Mouse (Mus musculus) hindbrain, embryonic 11.5 days (tissue): ENCODE data around the gene Abhd17b. TPM values are rescaled to one million over a fixed set of nuclear protein-coding genes. Genes with fewer than 3 reads are reported as not detected.

ENCODE experiments used
- ATAC-seq: fragments of 200-750 bp; cut with Nextera tagmentation; 2 replicates; pipeline ENCODE4 v1.8.0; 2017; ENCODE audit warnings: mild to moderate bottlenecking, moderate TSS enrichment, moderate library complexity; ENCODE audit not compliant: low FRiP score
- DNase-seq: peaks from one replicate; pipeline ENCODE4 v3.0.0-alpha.2; 2015; ENCODE audit warnings: low spot score
- H3K27ac ChIP-seq: fragments of 300-500 bp; sonication (generic); 2 replicates; pipeline ENCODE4 v1.5.1; 2014; ENCODE audit warnings: mild to moderate bottlenecking, low read depth, low read length
- H3K27me3 ChIP-seq: fragments of 300-500 bp; sonication (generic); 2 replicates; pipeline ENCODE4 v1.6.1; 2014; ENCODE audit warnings: mild to moderate bottlenecking, low read length, moderate library complexity, mixed read lengths; ENCODE audit not compliant: control insufficient read depth, insufficient read depth
- H3K36me3 ChIP-seq: fragments of 300-500 bp; sonication (generic); 2 replicates; pipeline ENCODE4 v1.6.1; 2014; ENCODE audit warnings: mild to moderate bottlenecking, low read length, moderate library complexity, mixed read lengths; ENCODE audit not compliant: control insufficient read depth, insufficient read depth
- H3K4me1 ChIP-seq: fragments of 300-500 bp; sonication (generic); replicated peaks from 2 replicates; pipeline ENCODE4 v1.6.1; 2014; ENCODE audit warnings: low read length, mixed read lengths; ENCODE audit not compliant: control insufficient read depth, insufficient read depth
- H3K4me2 ChIP-seq: fragments of 300-500 bp; sonication (generic); replicated peaks from 2 replicates; pipeline ENCODE4 v1.6.1; 2014; ENCODE audit warnings: mild to moderate bottlenecking, low read depth, low read length
- H3K4me3 ChIP-seq: fragments of 300-500 bp; sonication (generic); 2 replicates; pipeline ENCODE4 v1.5.1; 2014; ENCODE audit warnings: low read depth, low read length
- H3K9ac ChIP-seq: fragments of 300-500 bp; sonication (generic); 2 replicates; pipeline ENCODE4 v1.6.1; 2014; ENCODE audit warnings: low read depth, low read length
- H3K9me3 ChIP-seq: fragments of 300-500 bp; sonication (generic); 2 replicates; pipeline ENCODE4 v1.6.1; 2016; ENCODE audit warnings: low read length; ENCODE audit not compliant: control insufficient read depth
- WGBS: fragments of 180-500 bp; shearing (Covaris S2); extraction: QIAGEN DNeasy Blood & Tissue Kit; methylation state at CpG from one replicate; pipeline ENCODE4 v1.1.7; 2014; 5-methylcytosine and 5-hydroxymethylcytosine counted together
- polyA plus RNA-seq: library from polyadenylated mRNA; unstranded; fragments of >200 nt; fragmentation: Nextera tagmentation; extraction: Ambion mirVana; gene quantifications from 2 replicates; pipeline ENCODE4 v1.2.1, GENCODE M21; 2014

Abhd17b gene
- polyA plus RNA-seq, 1 experiment from 2014 or later: 44.5 TPM

DNA sequence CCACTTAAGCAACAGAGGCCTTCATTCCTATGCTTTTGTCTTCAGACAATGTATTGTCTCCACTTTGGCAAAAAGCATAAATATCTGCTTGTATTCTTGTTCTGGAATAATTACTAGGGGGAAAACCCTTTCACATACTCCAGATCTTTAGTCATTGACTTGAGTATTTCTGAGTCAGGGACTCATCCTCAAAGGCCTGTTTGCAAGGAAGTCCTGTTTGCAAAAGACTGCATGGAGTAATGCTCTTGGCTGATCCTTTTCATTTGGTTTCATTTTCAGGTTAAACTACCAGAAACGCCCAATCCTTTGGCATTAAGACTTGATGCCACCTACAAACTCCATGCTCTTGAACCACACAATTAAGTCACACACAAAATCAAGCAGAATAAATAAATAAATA lies 9.1 kb upstream of the Abhd17b start:
- H3K27me3 ChIP-seq: no peaks in the 10 kb centered on the region
- WGBS: 88% methylated on average over 1 of the region's 1 CpGs
- H3K9me3 ChIP-seq: no peaks in the 10 kb centered on the region
- H3K4me1 ChIP-seq: no peaks in the 10 kb centered on the region
- no peaks in the 10 kb centered on the region for H3K36me3 ChIP-seq
- ATAC-seq (no peak), DNase-seq (no peak)
- H3K4me3 ChIP-seq: no peak overlapping the region
- H3K4me2 ChIP-seq: no peak overlapping the region
- H3K9ac ChIP-seq: no peak overlapping the region
- H3K27ac ChIP-seq: no peak overlapping the region

DNA sequence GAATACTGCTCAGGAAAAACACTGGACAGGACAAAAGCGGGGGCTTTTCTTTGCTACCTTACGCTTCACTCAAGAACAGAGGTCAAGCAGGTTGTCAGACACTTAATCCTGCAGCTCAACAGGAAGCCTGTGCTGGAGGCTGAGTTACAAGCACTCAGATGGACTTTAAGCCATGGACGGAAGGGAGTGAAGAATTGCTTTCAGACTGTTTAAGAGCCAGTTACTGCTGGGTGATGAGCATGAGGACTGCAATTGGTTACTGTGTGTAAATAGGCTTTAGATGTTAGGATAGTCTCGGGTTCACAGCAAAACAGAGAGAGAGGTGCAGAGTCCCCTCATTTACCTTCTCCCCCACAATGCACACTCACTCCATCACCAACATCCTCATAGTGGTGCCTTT lies 7.7 kb upstream of the Abhd17b start:
- Histone ChIP-seq H3K4me2 (no peak overlapping the region), H3K9me3 (no peaks in the 10 kb centered on the region), H3K27me3 (no peaks in the 10 kb centered on the region), H3K4me1 (no peaks in the 10 kb centered on the region), H3K9ac (no peak overlapping the region), H3K27ac (no peak overlapping the region), H3K4me3 (no peak overlapping the region), H3K36me3 (no peaks in the 10 kb centered on the region)
- DNase-seq (no peak), ATAC-seq (no peak)
- 83% methylated on average over 4 of the region's 4 CpGs for WGBS

- no peak overlapping the region for H3K27ac ChIP-seq
- WGBS: 83% methylated on average over 6 of the region's 6 CpGs
Measured at GRCm38 (mm10) chr19:21646142-21646541, 6.8 kb upstream of the Abhd17b start.

GRCm38 (mm10) chr19:21651664-21652063 lies 1.3 kb upstream of the Abhd17b start:
- no peaks in the 10 kb centered on the region for H3K36me3 ChIP-seq
- peak overlapping the region; percentile 87 for H3K4me3 ChIP-seq
- peak overlapping the region; percentile 76 for H3K9ac ChIP-seq
- no peak for DNase-seq
- H3K27ac ChIP-seq: no peak overlapping the region
- H3K4me1 ChIP-seq: peaks cover 2% of the 10 kb centered on the region; the same call in 1 of the 2 replicates
- WGBS: 59% methylated on average over 6 of the region's 6 CpGs
- ATAC-seq: no peak
- peak overlapping the region; percentile 67 for H3K4me2 ChIP-seq
- H3K27me3 ChIP-seq: no peaks in the 10 kb centered on the region
- no peaks in the 10 kb centered on the region for H3K9me3 ChIP-seq

More at GRCm38 (mm10) chr19:21646142-21646541, 6.8 kb upstream of the Abhd17b start:
- no peak overlapping the region for H3K9ac ChIP-seq
- no peaks in the 10 kb centered on the region for H3K9me3 ChIP-seq
- no peaks in the 10 kb centered on the region for H3K4me1 ChIP-seq
- no peak overlapping the region for H3K4me2 ChIP-seq
- no peak for ATAC-seq
- H3K36me3 ChIP-seq: no peaks in the 10 kb centered on the region
- no peak for DNase-seq
- H3K27me3 ChIP-seq: no peaks in the 10 kb centered on the region
- H3K4me3 ChIP-seq: no peak overlapping the region

DNA sequence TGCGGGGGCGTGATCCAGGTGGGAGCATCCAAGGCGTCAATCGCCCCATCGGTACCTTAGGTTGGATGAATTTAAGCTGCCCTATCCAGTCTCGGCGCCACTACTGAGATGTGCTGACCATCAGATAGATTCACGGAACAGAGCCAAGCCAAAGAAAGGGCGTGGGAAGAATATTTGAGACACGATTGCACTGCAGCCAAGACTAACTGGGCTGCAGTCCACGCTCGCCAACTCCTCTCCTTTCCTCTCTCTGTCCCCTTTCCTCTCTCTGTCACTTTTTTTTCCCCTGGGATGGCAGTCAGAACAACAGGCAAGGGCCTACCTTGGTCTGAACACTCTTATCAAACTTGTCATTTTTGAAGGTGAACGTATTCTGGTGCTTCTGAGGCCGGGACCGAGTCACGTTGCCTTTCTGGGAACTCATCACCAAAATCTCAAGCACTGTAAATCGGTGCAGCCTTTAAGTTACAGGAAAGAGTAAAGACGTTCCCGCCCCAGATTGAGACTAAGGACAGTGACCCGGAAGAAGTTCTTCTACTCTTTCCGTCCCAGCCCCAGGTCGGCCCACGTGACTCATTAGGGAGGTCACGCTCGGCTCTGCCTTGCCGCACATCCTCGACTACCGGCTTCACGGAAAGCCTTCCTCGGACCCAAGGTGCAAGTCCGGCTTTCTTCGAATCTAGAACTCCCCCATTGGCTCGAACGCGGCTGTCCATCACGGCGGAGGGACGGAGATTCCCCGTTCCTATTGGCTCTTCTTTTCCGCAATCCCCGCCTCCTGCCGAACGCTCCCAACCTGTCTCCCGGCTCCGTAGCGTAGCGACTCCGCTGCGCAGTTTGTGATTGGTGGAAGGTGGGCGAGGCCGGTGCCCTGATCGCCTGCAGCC lies 457 bp upstream of the Abhd17b start, which contains the start of gene 1110059E24Rik:
TSS of gene 1110059E24Rik (minus strand) at position 692 of the 887 bp plus-strand sequence.
- Histone ChIP-seq H3K27ac (peak within 1 kb of the TSS; percentile 99), H3K27me3 (no peaks in the 10 kb centered on the region), H3K9me3 (no peaks in the 10 kb centered on the region), H3K9ac (peak within 1 kb of the TSS; percentile 93), H3K4me1 (peaks cover 2% of the 10 kb centered on the region; the same call in 1 of the 2 replicates), H3K4me2 (peak within 1 kb of the TSS; percentile 67), H3K4me3 (peak within 1 kb of the TSS; percentile 87), H3K36me3 (no peaks in the 10 kb centered on the region)
- DNase-seq: peak; percentile 95
- ATAC-seq: peak; percentile 99
- WGBS: 6% methylated on average over 52 of the region's 52 CpGs

DNA sequence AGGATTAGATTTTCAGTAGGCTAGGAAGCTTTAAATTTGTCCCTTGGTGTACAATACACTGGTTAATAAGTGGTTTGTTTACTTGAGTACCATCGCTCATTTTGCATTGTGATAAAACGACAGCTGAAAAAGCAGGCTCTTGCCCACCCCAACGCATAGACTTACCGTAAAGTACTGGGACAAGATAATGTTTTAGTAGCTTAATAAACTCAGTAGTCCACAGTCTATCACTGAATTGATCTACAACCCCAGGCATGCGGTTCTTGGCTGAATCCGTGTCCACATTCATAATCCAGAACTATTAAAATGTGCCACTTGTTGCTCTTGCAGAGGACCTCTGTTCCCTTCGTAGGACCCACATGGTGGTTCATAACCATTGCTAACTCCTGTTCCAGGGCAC lies 1.8 kb downstream of the Abhd17b start:
- peak overlapping the region; percentile 44; the same call in 1 of the 2 replicates for H3K9ac ChIP-seq
- no peaks in the 10 kb centered on the region for H3K36me3 ChIP-seq
- no peak for ATAC-seq
- DNase-seq: no peak
- H3K27me3 ChIP-seq: no peaks in the 10 kb centered on the region
- peak overlapping the region; percentile 87 for H3K4me3 ChIP-seq
- peaks cover 2% of the 10 kb centered on the region; the same call in 1 of the 2 replicates for H3K4me1 ChIP-seq
- no peaks in the 10 kb centered on the region for H3K9me3 ChIP-seq
- 79% methylated on average over 7 of the region's 7 CpGs for WGBS
- no peak overlapping the region for H3K27ac ChIP-seq
- H3K4me2 ChIP-seq: peak overlapping the region; percentile 34

- WGBS: 92% methylated on average over 1 of the region's 1 CpGs
- no peaks in the 10 kb centered on the region for H3K4me1 ChIP-seq
- H3K27me3 ChIP-seq: no peaks in the 10 kb centered on the region
- no peak overlapping the region for H3K27ac ChIP-seq
- DNase-seq (no peak), ATAC-seq (no peak)
- no peaks in the 10 kb centered on the region for H3K36me3 ChIP-seq
- no peak overlapping the region for H3K4me2 ChIP-seq
- no peak overlapping the region for H3K4me3 ChIP-seq
- no peaks in the 10 kb centered on the region for H3K9me3 ChIP-seq
- no peak overlapping the region for H3K9ac ChIP-seq
Measured at GRCm38 (mm10) chr19:21660734-21661133, 7.7 kb downstream of the Abhd17b start.

DNA sequence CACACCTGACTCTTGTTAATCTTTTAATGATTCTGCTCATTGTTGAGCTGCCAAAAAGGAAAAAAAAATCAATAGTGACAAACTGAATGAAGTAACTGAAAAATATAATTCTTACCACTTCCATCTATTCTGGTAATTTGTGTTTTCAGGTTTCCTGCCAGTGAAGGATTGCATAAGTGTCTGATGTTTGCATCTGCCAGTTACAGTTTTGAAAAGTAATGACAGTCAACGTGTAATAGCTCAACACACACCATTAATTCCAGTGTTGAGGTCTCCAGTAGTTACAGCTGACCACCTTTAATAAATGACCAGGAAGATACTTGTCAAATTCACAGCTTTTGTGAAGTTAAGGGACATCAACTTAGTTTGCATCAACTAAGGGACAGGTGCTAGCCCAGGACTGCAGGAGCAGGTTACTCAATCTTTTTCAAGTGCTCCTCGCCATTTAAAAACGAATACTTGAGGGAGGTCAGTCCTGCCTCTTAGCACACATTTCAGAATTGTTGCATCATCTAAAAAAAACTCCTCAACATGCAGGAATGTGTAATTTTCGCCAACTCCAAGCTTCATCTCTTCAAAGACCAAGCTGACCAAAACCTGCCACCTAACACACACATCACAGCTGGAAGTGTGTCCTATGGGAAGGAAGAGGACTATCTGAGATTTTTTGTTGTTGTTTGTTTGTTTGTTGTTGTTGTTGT lies 10.9 kb downstream of the Abhd17b start:
- Histone ChIP-seq H3K4me3 (no peak overlapping the region), H3K27ac (no peak overlapping the region), H3K4me1 (no peaks in the 10 kb centered on the region), H3K9me3 (no peaks in the 10 kb centered on the region), H3K9ac (no peak overlapping the region), H3K4me2 (no peak overlapping the region), H3K36me3 (no peaks in the 10 kb centered on the region), H3K27me3 (no peaks in the 10 kb centered on the region)
- ATAC-seq (no peak), DNase-seq (no peak)
- 90% methylated on average over 4 of the region's 4 CpGs for WGBS
